Mouse (Mus musculus) heart, postnatal 0 days (tissue): ENCODE measurements around the gene Arhgef17.

Source experiments
- CTCF ChIP-seq: IDR thresholded peaks from 2 replicates; pipeline ENCODE4 v1.5.1; 2016; ENCODE audit warnings: antibody characterized with exemption, control low read depth, low read depth
- EP300 ChIP-seq: IDR thresholded peaks from 2 replicates; pipeline ENCODE4 v1.6.1; 2016; ENCODE audit warnings: antibody characterized with exemption, low read depth

GRCm38 (mm10) chr7:100928456-100928855 is 3.5 kb downstream of the Arhgef17 start:
- no peak for TF ChIP-seq CTCF
- no peak for TF ChIP-seq EP300
